Mouse (Mus musculus): ENCODE measurements at regions not wholly inside any gene's neighbourhood (a gene's known extent, or its start where the extent isn't known, plus 50 kb on each side); places are given as distances from the start of the nearest gene placed in this dataset.

GRCm38 (mm10) chr13:52017598-52018190 is 171.2 kb downstream of the Gadd45g start:
- DNase-seq = no peak

- no peak for DNase-seq
Measured at GRCm38 (mm10) chr13:52019647-52020046, 173.2 kb downstream of the Gadd45g start.

GRCm38 (mm10) chr13:52021150-52021549 is 174.7 kb downstream of the Gadd45g start:
- DNase-seq = no peak

GRCm38 (mm10) chr13:52021828-52022227 is 175.3 kb downstream of the Gadd45g start:
- DNase-seq = no peak

GRCm38 (mm10) chr13:52022529-52022928 is 176.1 kb downstream of the Gadd45g start:
- no peak for DNase-seq

- DNase-seq = peak; percentile 59
Measured at GRCm38 (mm10) chr13:52024349-52024748, 177.9 kb downstream of the Gadd45g start.

- peak; percentile 47 for DNase-seq
Measured at GRCm38 (mm10) chr13:52024832-52025481, 178.5 kb downstream of the Gadd45g start.

GRCm38 (mm10) chr13:52025482-52025848 is 179.0 kb downstream of the Gadd45g start:
- DNase-seq = peak; percentile 70

- DNase-seq = no peak
Measured at GRCm38 (mm10) chr13:52026291-52026690, 179.8 kb downstream of the Gadd45g start.

GRCm38 (mm10) chr13:52029868-52030422 is 183.5 kb downstream of the Gadd45g start:
- DNase-seq = no peak

- no peak for DNase-seq
Measured at GRCm38 (mm10) chr13:52031465-52031864, 185.0 kb downstream of the Gadd45g start.

- no peak for DNase-seq
Measured at GRCm38 (mm10) chr13:52035731-52036130, 189.3 kb downstream of the Gadd45g start.

- no peak for DNase-seq
Measured at GRCm38 (mm10) chr13:52036351-52036750, 189.9 kb downstream of the Gadd45g start.

GRCm38 (mm10) chr13:52037218-52037617 is 190.7 kb downstream of the Gadd45g start:
- DNase-seq = no peak

GRCm38 (mm10) chr13:52041467-52042421 is 195.3 kb downstream of the Gadd45g start:
- peak; percentile 47 for DNase-seq

- no peak for DNase-seq
Measured at GRCm38 (mm10) chr13:52042867-52043266, 196.4 kb downstream of the Gadd45g start.

- no peak for DNase-seq
Measured at GRCm38 (mm10) chr13:52043916-52044315, 197.4 kb downstream of the Gadd45g start.

- DNase-seq = no peak
Measured at GRCm38 (mm10) chr13:52045349-52045748, 198.9 kb downstream of the Gadd45g start.

GRCm38 (mm10) chr13:52046020-52046419 is 199.5 kb downstream of the Gadd45g start:
- DNase-seq = no peak

- DNase-seq = no peak
Measured at GRCm38 (mm10) chr13:52046700-52047099, 200.2 kb downstream of the Gadd45g start.

- DNase-seq = no peak
Measured at GRCm38 (mm10) chr13:52047937-52048336, 201.5 kb downstream of the Gadd45g start.

GRCm38 (mm10) chr13:52048777-52049176 is 202.3 kb downstream of the Gadd45g start:
- no peak for DNase-seq

GRCm38 (mm10) chr13:52049249-52049648 is 202.8 kb downstream of the Gadd45g start:
- no peak for DNase-seq
